Mouse (Mus musculus): Measurements from ENCODE around the gene Sh2d2a.
"Not testable (repeated sequence)": the region's sequence is repeated elsewhere in the genome, so short reads cannot be mapped to it uniquely, and the experiment has no call there.

Gene Sh2d2a

DNA sequence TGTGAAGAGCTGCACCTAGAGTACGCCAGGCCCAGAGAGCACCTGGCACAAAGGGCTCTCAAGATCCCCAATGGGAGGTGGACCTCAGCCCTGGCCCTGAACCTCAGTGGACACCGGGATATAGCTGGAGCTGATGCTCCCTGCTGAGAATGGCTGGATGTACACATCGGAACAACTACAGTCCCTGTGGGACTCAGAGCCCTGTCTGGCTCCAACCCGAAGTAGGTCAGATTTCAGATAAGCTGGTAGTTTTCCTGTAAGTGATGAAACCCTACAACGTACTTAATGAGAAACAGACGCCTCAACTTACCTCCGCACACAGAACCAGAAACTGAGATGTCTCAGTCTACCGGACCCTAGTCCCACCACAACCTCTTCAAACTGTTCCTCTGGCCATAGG is 11.1 kb downstream of the Sh2d2a start:
- no peak for DNase-seq

GRCm38 (mm10) chr3:87859813-87860212 is 13.3 kb downstream of the Sh2d2a start:
- DNase-seq, result peak; percentile 72

DNA sequence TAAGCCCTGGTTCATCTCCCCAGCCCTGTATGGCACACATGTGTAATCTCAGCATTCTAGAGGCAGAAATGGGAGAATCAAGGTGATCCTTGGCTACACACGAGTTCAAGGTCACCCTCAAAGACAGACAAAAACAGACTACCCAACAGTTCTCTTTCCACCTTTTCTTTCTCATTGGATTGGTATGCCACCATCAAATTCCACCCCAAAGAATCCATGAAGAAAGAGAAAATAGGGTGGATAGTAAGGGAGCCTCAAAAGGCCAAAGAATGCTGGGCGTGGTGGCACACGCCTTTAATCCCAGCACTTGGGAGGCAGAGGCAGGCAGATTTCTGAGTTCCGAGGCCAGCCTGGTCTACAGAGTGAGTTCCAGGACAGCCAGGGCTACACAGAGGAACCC is 17.6 kb downstream of the Sh2d2a start:
- not testable (repeated sequence) for DNase-seq

DNA sequence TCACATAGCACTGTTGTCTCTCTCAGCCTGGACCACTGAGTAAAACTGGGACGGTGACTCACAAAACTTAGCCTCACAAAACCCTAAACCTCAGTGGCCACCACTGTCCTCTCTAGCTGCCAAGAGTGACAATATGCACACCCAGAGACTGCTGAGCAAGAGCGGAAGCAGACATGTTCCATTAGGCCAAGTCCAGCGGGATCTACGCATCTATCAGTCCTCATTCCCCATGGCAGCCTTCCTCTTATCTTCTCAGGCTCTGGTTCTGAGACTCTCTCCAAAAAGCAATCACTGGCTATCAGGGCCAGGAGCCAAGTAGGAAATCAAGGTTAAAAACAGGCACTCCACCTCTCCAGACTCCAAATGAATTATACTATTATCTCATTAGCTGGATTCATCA is 31.2 kb downstream of the Sh2d2a start:
- no peak for DNase-seq

DNA sequence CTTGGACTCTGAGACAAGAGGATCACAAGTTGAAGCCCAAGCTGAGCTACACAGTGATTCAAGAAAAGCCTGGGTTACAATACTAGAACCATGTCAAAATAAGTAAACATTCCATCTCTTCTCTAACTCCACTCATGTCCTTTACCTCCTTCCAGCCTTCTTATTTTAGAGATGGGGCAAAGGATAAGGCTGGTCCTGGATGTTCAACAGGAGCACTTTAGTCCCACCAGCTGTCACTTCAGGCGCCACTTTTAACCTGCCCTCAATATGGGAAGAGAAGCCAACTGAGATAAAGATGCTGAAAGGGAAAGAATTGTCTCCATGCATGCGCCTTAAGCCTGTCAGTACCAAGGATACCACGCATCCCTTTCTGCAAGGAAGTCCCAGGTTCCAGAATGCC is 37.7 kb downstream of the Sh2d2a start:
- no peak for DNase-seq

- no peak for DNase-seq
Observed at GRCm38 (mm10) chr3:87884708-87885251, 38.2 kb downstream of the Sh2d2a start.

GRCm38 (mm10) chr3:87885281-87886003 is 38.9 kb downstream of the Sh2d2a start, which contains the start of gene Prcc:
Prcc (minus strand) TSS chr3:87885608.
- DNase-seq, result peak; percentile 89

DNA sequence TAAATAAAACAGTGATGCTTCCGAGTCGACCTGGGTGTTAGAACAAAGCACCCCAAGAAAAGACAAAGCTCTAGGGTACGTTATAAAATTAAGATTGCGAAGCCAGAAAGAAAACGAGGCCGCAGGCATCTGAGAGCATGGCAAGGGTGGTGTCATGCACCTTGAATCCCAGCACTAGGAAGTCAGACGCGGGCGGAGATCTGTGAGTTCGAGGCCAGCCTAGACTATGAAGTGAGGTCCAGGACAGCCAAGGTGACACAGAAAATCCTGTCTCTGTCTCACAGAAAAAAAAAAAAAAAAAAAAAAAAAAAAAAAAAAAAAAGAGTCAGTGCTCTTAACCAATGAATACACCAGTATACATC is 39.4 kb downstream of the Sh2d2a start:
- DNase-seq, result no peak

DNA sequence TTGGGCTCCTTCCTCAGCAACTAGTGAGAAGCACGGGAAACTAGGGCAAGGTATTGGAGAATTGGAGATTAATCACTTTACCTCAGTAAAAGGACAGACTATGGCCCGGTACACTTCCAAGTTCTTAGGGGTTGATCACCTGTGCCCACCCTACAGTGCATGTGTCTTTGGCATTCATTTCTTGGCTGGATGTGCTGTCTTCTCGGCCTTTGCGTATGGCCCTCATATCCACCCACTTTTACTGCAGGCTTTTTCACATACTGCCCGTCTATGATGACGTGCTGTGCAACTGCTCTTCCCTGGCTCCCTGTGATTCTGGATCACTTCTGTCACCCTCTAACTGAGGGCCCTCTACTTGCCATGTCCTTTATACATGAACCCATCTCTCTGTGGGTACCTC is 39.9 kb downstream of the Sh2d2a start:
- DNase-seq, result no peak

- not testable (repeated sequence) for DNase-seq
Observed at GRCm38 (mm10) chr3:87887400-87887799, 40.8 kb downstream of the Sh2d2a start.

GRCm38 (mm10) chr3:87891481-87891880 is 44.9 kb downstream of the Sh2d2a start:
- no peak for DNase-seq

- DNase-seq, result no peak
Observed at GRCm38 (mm10) chr3:87893367-87893905, 46.9 kb downstream of the Sh2d2a start.

GRCm38 (mm10) chr3:87899266-87899665 is 52.7 kb downstream of the Sh2d2a start:
- no peak for DNase-seq

DNA sequence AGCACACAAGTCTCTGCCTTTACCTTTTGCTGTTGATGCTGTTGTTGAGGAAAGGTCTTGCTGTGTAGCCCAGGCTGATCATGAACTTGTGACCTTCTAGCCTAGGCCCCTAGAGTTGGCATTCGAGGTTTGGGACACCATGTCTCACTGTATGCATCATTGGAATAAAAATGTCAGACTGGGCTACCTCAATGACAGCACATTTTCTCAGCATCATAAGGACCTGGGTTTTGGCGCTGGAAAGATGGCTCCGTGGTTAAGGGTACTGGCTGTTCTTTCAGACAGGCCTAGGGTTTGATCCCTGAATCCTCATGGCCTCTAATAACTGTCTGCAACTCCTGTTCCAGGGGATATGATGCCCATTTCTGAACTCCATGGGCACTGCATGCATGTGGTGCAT is 53.2 kb downstream of the Sh2d2a start:
- no peak for DNase-seq

GRCm38 (mm10) chr3:87901036-87901624 is 54.6 kb downstream of the Sh2d2a start:
- DNase-seq, result no peak

DNA sequence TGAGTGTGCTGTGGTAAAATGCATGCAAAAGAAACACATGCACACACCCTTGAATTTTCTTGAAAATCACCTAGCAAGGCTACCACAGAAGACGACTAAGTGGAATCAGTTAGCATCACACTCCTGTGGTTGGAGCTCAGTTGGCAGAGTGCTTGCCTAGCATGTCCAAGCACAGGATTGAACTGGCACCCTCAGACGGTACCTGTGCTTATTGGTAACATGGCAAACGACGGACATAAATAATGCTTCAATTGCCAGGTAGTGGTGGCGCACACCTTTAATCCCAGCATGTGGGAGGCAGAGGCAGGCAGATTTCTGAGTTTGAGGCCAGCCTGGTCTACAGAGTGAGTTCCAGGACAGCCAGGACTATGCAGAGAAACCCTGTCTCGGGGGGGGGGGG is 55.4 kb downstream of the Sh2d2a start:
- DNase-seq, result not testable (repeated sequence)

- no peak for DNase-seq
Observed at GRCm38 (mm10) chr3:87903821-87904220, 57.3 kb downstream of the Sh2d2a start.

All from thymus, postnatal 25 days (tissue).